Mouse (Mus musculus): ENCODE measurements around the gene Tctex1d1.

DNA sequence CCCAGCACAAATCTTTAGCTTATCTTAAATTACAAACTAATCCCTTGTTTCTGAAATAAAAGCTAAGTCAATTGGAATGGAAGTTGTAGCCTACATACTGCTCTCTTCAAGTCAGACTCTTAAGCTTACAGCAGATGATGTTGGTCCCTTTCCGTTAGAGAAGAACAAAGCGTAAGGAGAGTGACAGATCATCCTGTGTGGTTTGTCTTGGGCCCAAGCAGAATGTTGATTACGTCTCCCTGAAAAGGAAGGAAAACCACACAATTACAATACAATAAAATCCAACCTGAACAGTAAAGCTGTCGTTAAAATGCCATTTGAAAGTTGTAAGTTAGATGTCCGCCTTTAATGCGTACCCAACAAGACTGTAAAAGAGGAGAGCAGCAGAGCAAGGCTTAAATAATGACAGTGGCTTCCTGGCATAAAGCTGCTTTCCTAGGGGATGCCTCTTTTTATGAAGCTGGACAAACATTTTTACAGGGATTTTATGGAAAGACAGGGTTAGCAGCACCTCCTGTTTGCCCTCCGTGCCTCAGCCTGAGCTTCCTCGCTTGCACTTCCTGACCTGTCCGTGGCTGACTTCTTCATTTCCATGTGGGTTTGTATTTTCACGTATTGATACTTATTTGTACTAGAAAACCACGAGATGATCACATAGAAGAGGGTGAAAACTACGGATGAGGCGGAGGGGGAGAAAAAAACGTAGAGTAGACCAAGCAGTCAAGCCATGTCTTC, 60.9 kb downstream of the Tctex1d1 start:
- TF ChIP-seq CTCF (IDR thresholded peaks at IDR 0.05; ENCODE audit: low read depth): no peak
- TF ChIP-seq EP300 (IDR thresholded peaks at IDR 0.05; ENCODE audit: low read depth): no peak

Measured in liver, embryonic 14.5 days (tissue).